Mouse (Mus musculus): ENCODE data around the gene Ipp.

Gene Ipp

DNA sequence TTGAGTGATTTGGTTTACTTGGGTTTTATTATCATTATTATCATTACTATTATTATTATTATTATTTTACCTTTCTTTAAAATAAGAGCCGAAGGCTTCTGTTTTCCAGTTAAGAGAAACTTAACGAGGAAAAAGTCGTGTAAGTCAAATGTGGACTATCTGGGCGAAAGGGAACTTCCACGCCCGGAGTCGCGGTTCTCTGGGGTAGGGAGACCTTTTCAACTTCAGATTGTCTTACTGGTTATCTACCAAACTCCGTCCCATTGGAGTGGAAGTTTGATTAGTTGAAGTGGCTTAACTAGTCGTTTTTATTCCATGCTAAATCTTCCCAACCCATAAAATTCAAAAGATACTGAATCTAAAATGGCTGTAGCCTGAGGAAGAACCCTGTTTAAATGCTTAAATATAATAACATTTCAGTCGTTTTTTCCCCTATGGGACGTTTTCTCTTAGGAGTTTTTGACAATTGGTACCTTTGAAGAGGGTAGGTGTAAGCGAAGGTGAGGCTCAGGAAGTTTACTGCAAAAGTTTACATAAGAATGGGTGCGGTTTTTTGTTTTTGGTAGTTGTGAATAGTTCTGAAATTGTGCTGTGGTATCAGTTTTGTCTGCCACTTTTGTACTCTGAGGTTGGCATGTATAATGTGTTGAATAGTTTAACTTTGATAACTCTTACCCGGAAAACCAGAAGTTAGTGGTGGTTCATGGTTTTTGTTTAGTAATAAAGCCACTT is 51.0 kb downstream of the Ipp start:
- no peak for DNase-seq
